Mouse (Mus musculus): ENCODE results near the gene Gsn.

DNA sequence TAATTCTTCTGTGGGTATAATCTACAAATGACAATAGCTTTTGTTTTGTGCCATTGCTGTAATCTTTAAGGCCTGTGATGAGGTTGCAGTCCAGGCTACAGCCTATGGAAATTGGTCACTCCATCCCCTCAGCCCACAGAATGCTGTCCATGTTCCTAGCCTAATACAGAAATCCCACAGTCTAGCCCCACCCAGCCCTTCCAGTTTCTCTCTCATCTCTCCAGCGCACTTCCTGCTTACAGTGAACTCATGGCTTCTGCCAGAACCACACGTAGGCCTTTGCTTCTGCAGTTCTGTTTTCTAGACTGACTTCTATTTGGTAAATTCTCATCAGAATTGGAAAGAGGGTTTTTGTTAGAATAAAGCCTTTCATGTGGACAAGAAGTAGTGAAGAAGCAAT is 89.8 kb downstream of the Gsn start:
- TF ChIP-seq CTCF (IDR thresholded peaks at IDR 0.05; ENCODE audit: low read depth, low read length) (no peak), EP300 (IDR thresholded peaks at IDR 0.05; ENCODE audit: insufficient read depth, low read depth, low read length) (no peak)

All from ES-Bruce4 (cell line).